Mouse (Mus musculus) embryo, embryonic 10 days (tissue): ENCODE results near the gene Rpl36al.

Source experiments
- DNase-seq: peaks from one replicate; pipeline ENCODE4 v3.0.0-alpha.2; 2015; ENCODE audit warnings: low spot score

Rpl36al gene

DNA sequence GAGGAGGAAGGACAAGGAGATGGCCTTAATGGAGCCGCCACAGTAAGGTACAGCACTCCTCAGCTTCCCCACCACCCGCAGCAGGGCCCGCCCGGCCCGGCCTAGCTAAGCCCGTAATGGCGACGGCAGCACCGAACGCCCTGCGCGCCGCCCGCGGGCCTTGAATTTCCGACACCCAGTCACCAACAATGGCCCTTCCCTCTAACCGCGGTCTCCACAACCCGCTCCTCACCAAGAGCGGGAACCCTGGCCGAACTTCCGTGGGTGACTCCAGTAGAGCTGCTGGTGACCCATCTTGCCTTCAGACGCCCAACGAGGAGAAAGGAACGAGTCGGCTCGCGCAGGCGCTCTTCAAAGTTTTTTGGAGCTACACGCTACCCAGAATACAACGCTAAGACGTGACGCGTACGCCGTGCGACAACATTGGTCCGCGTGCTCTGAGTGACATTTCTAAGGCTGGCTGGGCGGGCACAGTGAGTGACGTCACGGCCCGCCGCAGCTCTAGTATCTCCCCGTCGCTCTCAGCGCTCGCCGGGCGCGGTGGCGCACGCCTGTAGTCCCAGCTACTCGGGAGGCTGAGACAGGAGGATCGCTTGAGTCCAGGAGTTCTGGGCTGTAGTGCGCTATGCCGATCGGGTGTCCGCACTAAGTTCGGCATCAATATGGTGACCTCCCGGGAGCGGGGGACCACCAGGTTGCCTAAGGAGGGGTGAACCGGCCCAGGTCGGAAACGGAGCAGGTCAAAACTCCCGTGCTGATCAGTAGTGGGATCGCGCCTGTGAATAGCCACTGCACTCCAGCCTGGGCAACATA lies 24.9 kb downstream of the Rpl36al start, which contains the start of gene Rps29:
Rps29 (minus strand) TSS at position 422 of the 813 bp plus-strand sequence.
- DNase-seq: peak; percentile 100

DNA sequence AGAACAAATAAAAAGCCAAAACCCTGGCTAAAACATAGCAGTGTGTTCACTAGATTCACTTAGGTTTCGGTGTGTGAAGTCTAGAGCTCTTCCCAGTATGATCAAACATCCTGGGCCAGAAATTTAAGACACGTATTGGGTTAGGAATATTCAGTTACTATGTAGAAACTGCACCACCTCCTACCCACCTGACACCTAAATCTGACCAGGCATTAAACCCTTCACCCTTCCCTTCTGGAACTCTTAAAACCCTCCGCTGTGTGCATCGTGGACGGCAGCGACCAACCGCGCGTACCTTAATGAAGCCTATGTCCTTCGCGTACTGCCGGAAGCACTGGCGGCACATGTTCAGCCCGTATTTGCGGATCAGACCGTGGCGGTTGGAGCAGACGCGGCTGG lies 25.5 kb downstream of the Rpl36al start:
- peak; percentile 39 for DNase-seq

GRCm38 (mm10) chr12:69157107-69157506 lies 26.8 kb downstream of the Rpl36al start:
- no peak for DNase-seq

GRCm38 (mm10) chr12:69156436-69156835 lies 27.4 kb downstream of the Rpl36al start:
- no peak for DNase-seq

DNA sequence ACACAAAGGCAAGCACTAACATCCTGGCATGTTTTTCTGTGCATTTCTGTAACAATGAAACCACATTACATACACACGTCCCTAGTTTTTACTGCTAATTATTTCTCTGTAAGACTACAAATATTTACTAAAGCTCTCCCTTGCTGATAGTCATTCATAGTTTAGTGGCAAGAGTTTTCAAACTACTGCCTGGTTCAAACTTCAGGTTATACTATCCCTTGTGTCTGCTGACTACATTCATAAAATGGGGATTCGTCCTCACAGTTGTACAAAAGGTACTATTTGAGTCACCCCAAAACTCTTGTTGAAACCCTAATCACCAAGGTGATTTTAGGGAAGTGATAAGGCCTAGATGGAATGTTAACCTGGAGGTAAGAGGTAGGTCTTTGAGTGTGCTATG lies 28.0 kb downstream of the Rpl36al start:
- DNase-seq: no peak

- DNase-seq: no peak
Observed at GRCm38 (mm10) chr12:69150049-69150448, 33.8 kb downstream of the Rpl36al start.

DNA sequence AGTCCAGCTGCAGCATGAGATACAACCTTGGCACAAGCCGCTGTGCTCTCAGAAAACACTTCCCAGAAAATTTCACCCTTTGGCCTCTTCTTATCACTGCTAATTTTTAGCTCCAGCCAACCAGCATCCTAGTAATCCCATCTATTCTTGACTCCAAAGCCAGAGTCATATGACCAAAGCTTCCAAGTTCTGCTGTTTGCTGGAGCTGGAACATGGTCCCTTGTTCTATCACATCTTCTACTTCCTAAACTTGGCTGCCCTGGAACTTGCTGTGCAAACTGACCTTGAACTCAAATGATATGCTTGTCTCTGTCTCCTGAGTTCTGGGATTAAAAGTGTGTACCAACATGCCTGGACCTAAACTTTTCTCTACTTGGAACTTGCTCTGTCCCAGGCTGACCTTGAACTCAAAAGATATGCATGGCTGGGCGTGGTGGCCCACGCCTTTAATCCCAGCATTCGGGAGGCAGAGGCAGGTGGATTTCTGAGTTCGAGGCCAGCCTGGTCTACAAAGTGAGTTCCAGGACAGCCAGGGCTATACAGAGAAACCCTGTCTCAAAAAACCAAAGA lies 36.6 kb downstream of the Rpl36al start:
- no peak for DNase-seq

GRCm38 (mm10) chr12:69143460-69143859 lies 40.4 kb downstream of the Rpl36al start:
- no peak for DNase-seq

- no peak for DNase-seq
Observed at GRCm38 (mm10) chr12:69139841-69140240, 44.0 kb downstream of the Rpl36al start.

DNA sequence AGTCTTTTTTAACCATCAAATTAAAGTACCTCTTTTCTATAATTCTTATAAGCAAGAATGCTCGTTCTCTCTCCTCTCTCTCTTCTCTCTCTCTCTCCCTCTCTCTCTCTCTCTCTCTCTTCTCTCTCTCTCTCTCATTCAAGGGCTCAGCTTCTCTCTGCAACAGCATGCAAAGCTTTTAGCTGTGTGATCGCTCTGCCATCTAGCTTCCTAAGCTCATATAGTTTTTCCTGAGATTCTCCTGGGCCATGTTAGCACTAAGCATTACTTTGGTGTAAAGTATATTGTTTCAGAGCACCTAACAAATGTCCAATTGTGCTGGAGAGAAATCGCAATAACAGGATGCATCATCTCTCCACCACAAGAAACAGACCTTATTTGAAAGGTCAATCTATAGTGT lies 44.7 kb downstream of the Rpl36al start:
- no peak for DNase-seq
